Mouse (Mus musculus) G1E-ER4 (cell line): ENCODE measurements around the gene Zfp112. TPM values are rescaled to one million over a fixed set of nuclear protein-coding genes. Genes with fewer than 3 reads are reported as not detected.

Source experiments
- GATA1 ChIP-seq: IDR thresholded peaks from one replicate; pipeline ENCODE4 v1.8.0; 2012; ENCODE audit warnings: low read length, inconsistent platforms
- polyA plus RNA-seq: library from polyadenylated mRNA; stranded (reverse); fragments of >175 nt; gene quantifications from 2 replicates; pipeline ENCODE4 v1.2.3, GENCODE M21; 2012

Zfp112 gene
- polyA plus RNA-seq, 1 experiment, result 0.05 TPM

DNA sequence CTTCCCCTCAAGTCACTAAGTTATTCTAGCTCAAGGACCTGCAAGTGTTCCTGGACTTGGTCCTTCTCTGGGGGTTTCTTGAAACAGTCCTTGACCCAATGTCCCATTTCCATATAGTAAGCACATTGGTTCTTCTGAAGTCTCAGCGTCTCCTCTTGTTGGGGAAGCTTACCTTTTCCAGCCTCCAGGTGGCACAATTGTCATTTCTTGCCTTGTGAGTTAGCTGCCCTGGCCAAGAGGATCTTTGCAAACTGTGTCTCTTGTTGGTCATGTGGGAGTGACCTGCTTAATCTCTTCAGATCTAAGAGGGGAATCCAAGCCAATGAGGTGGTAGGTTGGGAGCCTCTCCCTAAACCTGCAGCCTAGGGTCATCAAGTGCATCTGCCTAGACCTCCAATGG is 41.2 kb downstream of the Zfp112 start:
- no peak for TF ChIP-seq GATA1

DNA sequence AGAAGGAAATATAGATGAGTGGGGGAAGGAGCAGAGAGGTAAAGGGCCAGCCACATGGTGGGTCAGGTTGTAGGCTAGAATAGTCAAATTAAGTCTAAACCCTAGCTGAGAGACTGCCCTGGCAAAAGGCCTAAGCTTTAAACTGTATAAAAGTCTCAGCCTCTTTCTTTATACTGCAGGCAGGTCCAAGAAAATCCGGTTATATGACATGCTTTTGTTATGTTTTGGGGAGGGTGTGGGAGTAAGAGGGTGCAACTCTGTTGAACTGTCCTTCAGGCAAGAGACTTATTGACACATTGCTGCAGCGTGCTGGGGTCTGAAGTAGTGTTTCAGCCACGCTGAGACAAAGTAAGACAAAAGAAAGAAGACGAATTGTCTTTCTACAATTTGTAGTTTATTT is 60.1 kb downstream of the Zfp112 start:
- no peak for TF ChIP-seq GATA1

GRCm38 (mm10) chr7:24174618-24175336 is 62.7 kb downstream of the Zfp112 start, which contains the start of gene Zfp114:
Zfp114 (plus strand) TSS chr7:24175060.
- TF ChIP-seq GATA1, result no peak

DNA sequence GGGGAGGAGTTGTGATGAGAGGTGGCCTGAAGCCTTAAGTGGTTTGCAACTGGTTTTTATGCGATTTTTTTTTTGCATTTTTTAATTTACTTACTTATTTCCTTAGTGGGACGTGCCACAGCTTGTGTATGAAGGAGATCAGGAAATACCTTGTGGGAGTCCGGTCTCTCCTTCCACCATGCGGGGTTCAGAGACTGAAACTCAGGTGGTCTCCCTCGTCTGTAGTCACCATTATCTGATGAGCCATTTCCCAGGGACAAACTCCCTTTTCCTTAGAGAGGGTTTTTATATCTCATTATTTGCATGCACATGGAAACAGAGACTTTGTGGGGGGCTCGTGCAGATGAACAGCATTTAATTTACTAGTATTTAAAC is 63.2 kb downstream of the Zfp112 start:
- TF ChIP-seq GATA1, result no peak

Other genes with a start within 250 kb of the Zfp112 start
- gene Vmn1r177, start 245.9 kb upstream of the Zfp112 start, polyA plus RNA-seq, result not detected in 2 replicates
- not detected in 2 replicates for gene Vmn1r178, start 220.3 kb upstream of the Zfp112 start, polyA plus RNA-seq
- gene Vmn1r179, start 185.3 kb upstream of the Zfp112 start, polyA plus RNA-seq, result not detected in 2 replicates
- not detected in 2 replicates for gene Vmn1r180, start 161.7 kb upstream of the Zfp112 start, polyA plus RNA-seq
- not detected in 2 replicates for gene Vmn1r181, start 137.7 kb upstream of the Zfp112 start, polyA plus RNA-seq
- not detected in 2 replicates for gene V1rd19, start 110.6 kb upstream of the Zfp112 start, polyA plus RNA-seq
- not detected in 2 replicates for gene Vmn1r183, start 59.1 kb upstream of the Zfp112 start, polyA plus RNA-seq
- gene Zfp180, start 30.4 kb upstream of the Zfp112 start, polyA plus RNA-seq, result 12.0 and 14.5 TPM in 2 replicates
- 3.2 and 3.6 TPM in 2 replicates for gene Zfp235, start 21.9 kb downstream of the Zfp112 start, polyA plus RNA-seq
- not detected in 2 replicates for gene Zfp114, start 62.7 kb downstream of the Zfp112 start, polyA plus RNA-seq
- gene Zfp111, start 99.1 kb downstream of the Zfp112 start, polyA plus RNA-seq, result 0.37 and 0.95 TPM in 2 replicates
- 0.31 and 0.56 TPM in 2 replicates for gene Zfp109, start 125.2 kb downstream of the Zfp112 start, polyA plus RNA-seq
- gene Zfp108, start 142.5 kb downstream of the Zfp112 start, polyA plus RNA-seq, result 0.08 and 0.09 TPM in 2 replicates
- gene Zfp93, start 158.1 kb downstream of the Zfp112 start, polyA plus RNA-seq, result 2.0 and 2.2 TPM in 2 replicates
- gene Zfp61, start 188.9 kb downstream of the Zfp112 start, polyA plus RNA-seq, result 7.2 and 9.2 TPM in 2 replicates
- gene Zfp94, start 204.4 kb downstream of the Zfp112 start, polyA plus RNA-seq, result 5.0 and 5.9 TPM in 2 replicates
- gene Tescl, start 221.6 kb downstream of the Zfp112 start, polyA plus RNA-seq, result not detected in 2 replicates
- not detected in 2 replicates for gene Lypd5, start 236.9 kb downstream of the Zfp112 start, polyA plus RNA-seq